Mouse (Mus musculus): ENCODE measurements around the gene Shh. TPM values are rescaled to one million over a fixed set of nuclear protein-coding genes. Genes with fewer than 3 reads are reported as not detected.

Gene Shh
- polyA plus RNA-seq, 2 experiments: 0.06 to 0.33 TPM

- no peak for ATAC-seq (ENCODE audit: low FRiP score, low read depth)
- no peak overlapping the region for H3K9ac ChIP-seq (ENCODE audit: low read depth, low read length, severe bottlenecking)
- H3K36me3 ChIP-seq (ENCODE audit: control insufficient read depth, insufficient read depth, low read length): peaks cover 85% of the 10 kb centered on the region
- 86% methylated on average over 2 of the region's 2 CpGs for WGBS
- no peaks in the 10 kb centered on the region for H3K9me3 ChIP-seq (ENCODE audit: control insufficient read depth, low read length)
- no peaks in the 10 kb centered on the region for H3K4me1 ChIP-seq (ENCODE audit: control insufficient read depth, insufficient read depth, low read length)
- no peak overlapping the region for H3K27ac ChIP-seq (replicated peaks; ENCODE audit: low read depth, low read length)
- no peak overlapping the region for H3K4me3 ChIP-seq (replicated peaks; ENCODE audit: low read length)
- no peak for TF ChIP-seq POLR2A (IDR thresholded peaks at IDR 0.05; ENCODE audit: borderline replicate concordance, extremely low read depth, insufficient read depth, insufficient read length)
- no peaks in the 10 kb centered on the region for H3K27me3 ChIP-seq (ENCODE audit: control insufficient read depth, insufficient read depth, low read length)
- DNase-seq (ENCODE audit: low spot score): no peak
- no peak overlapping the region for H3K4me2 ChIP-seq (replicated peaks; ENCODE audit: low read depth, low read length, severe bottlenecking)
Measured at GRCm38 (mm10) chr5:28412006-28412685, 54.9 kb downstream of the Shh start.

Other genes with a start within 250 kb of the Shh start
- 0.23 and 0.26 TPM in 2 replicates for gene Cnpy1, start 221.4 kb downstream of the Shh start, polyA plus RNA-seq (2012; rRNA removed)
- not detected in 2 replicates for gene Cnpy1, start 221.4 kb downstream of the Shh start, polyA plus RNA-seq (2014; fragmentation: Nextera tagmentation; extraction: Ambion mirVana)
- 43.9 and 51.2 TPM in 2 replicates for gene Rbm33, start 150.1 kb downstream of the Shh start, polyA plus RNA-seq (2012; rRNA removed)
- 17.9 and 19.3 TPM in 2 replicates for gene Rbm33, start 150.1 kb downstream of the Shh start, polyA plus RNA-seq (2014; fragmentation: Nextera tagmentation; extraction: Ambion mirVana)